ENCODE assay signal across 16 mouse cellular contexts in the genomic region with DNA sequence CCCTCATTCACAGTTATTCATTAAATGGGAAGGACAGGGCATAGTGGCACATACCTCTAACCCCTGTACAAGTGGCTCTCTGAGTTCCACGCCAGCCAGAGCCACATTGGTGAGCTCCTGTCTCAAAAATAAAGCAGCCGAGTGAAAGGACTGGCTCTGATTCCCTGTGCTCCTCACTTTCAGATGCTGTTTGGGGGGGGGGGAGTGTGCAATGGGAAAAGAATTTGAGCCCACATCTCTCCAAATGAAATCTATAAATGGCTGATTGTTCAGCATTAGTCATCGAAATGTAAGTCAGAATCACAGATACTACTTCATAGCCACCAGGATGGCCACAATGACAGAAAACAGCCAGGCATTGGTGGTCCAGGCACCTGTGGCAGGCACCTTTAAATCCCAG. TPM values are rescaled to one million over a fixed set of nuclear protein-coding genes. Genes with fewer than 3 reads are reported as not detected.
DNase-seq lines count a peak whose midpoint lies in the region; ATAC-seq and TF ChIP-seq lines count a peak whose summit lies in the region.
"Had no signal": no experiment of that assay in that cellular context is flagged by ENCODE, and none has a peak within 500 bp of the region (broad histone marks: within the 10 kb centered on the region; RNA-seq: fewer than 3 reads in every experiment).

No protein-coding gene starts in this region.

- no peak for TF ChIP-seq CTCF in forebrain, postnatal 0 days (IDR thresholded peaks at IDR 0.05; ENCODE audit: low read depth)
- no peak for TF ChIP-seq CTCF in midbrain, postnatal 0 days (IDR thresholded peaks at IDR 0.05)

- H3K27me3 ChIP-seq in forebrain, embryonic 10.5 days (ENCODE audit: poor library complexity, severe bottlenecking): no peaks in the 10 kb centered on the region
- no peaks in the 10 kb centered on the region for H3K27me3 ChIP-seq in forebrain, postnatal 0 days (ENCODE audit: insufficient read depth, low read length)
- H3K27me3 ChIP-seq in hindbrain, embryonic 12.5 days: no peaks in the 10 kb centered on the region
- no peaks in the 10 kb centered on the region for H3K27me3 ChIP-seq in hindbrain, embryonic 16.5 days (replicated peaks; ENCODE audit: control insufficient read depth, insufficient read depth, low read length)
- H3K27me3 ChIP-seq in midbrain, embryonic 13.5 days: no peaks in the 10 kb centered on the region
- H3K27me3 ChIP-seq in midbrain, postnatal 0 days (ENCODE audit: insufficient read depth, low read length): no peaks in the 10 kb centered on the region
- no peaks in the 10 kb centered on the region for H3K27me3 ChIP-seq in myocyte (ENCODE audit: control insufficient read depth, insufficient read depth, insufficient read length)
- H3K27me3 ChIP-seq: intestine, embryonic 15.5 days had no signal

- peak overlapping the region; percentile 90; the same call in 1 of the 2 replicates for H3K4me3 ChIP-seq in forebrain, embryonic 10.5 days
- no peak overlapping the region for H3K4me3 ChIP-seq in forebrain, postnatal 0 days (ENCODE audit: low read depth, low read length)
- H3K4me3 ChIP-seq in hindbrain, embryonic 12.5 days: no peak overlapping the region
- no peak overlapping the region for H3K4me3 ChIP-seq in hindbrain, embryonic 16.5 days (ENCODE audit: low read length)
- H3K4me3 ChIP-seq in midbrain, embryonic 13.5 days (replicated peaks): no peak overlapping the region
- no peak overlapping the region for H3K4me3 ChIP-seq in midbrain, postnatal 0 days (ENCODE audit: low read depth, low read length)
- H3K4me3 ChIP-seq in myocyte: peak overlapping the region; percentile 68
- H3K4me3 ChIP-seq: intestine, embryonic 15.5 days had no signal

- H3K4me1 ChIP-seq in forebrain, embryonic 10.5 days: peaks cover 39% of the 10 kb centered on the region
- H3K4me1 ChIP-seq in forebrain, postnatal 0 days (ENCODE audit: insufficient read depth): no peaks in the 10 kb centered on the region
- H3K4me1 ChIP-seq in hindbrain, embryonic 12.5 days: peaks cover 6% of the 10 kb centered on the region; the same call in 1 of the 2 replicates
- H3K4me1 ChIP-seq in hindbrain, embryonic 16.5 days (ENCODE audit: control insufficient read depth, insufficient read depth, low read depth, low read length): no peaks in the 10 kb centered on the region; the same call in none of the 2 replicates
- peaks cover 22% of the 10 kb centered on the region for H3K4me1 ChIP-seq in midbrain, embryonic 13.5 days (replicated peaks)
- H3K4me1 ChIP-seq in midbrain, postnatal 0 days (ENCODE audit: insufficient read depth, low read length): no peaks in the 10 kb centered on the region

- no peak for TF ChIP-seq POLR2A in myocyte (IDR thresholded peaks at IDR 0.05; ENCODE audit: insufficient read length, low read depth)

- H3K9me3 ChIP-seq in forebrain, embryonic 10.5 days: no peaks in the 10 kb centered on the region
- no peaks in the 10 kb centered on the region for H3K9me3 ChIP-seq in forebrain, postnatal 0 days (ENCODE audit: low read length)
- H3K9me3 ChIP-seq in hindbrain, embryonic 12.5 days (replicated peaks): no peaks in the 10 kb centered on the region
- H3K9me3 ChIP-seq in hindbrain, embryonic 16.5 days (ENCODE audit: control insufficient read depth, low read length): no peaks in the 10 kb centered on the region
- H3K9me3 ChIP-seq in midbrain, embryonic 13.5 days: no peaks in the 10 kb centered on the region
- H3K9me3 ChIP-seq in midbrain, postnatal 0 days (ENCODE audit: low read length): no peaks in the 10 kb centered on the region
- H3K9me3 ChIP-seq: intestine, embryonic 15.5 days had no signal

- no peak overlapping the region for H3K9ac ChIP-seq in forebrain, postnatal 0 days
- H3K9ac ChIP-seq in hindbrain, embryonic 12.5 days: 0 out of 2 replicates have a peak overlapping the region, but pooled peaks have one; percentile 8
- no peak overlapping the region for H3K9ac ChIP-seq in hindbrain, embryonic 16.5 days (ENCODE audit: low read depth, low read length)
- 0 out of 2 replicates have a peak overlapping the region, but pooled peaks have one; percentile 23 for H3K9ac ChIP-seq in midbrain, embryonic 13.5 days (replicated peaks)
- no peak overlapping the region for H3K9ac ChIP-seq in midbrain, postnatal 0 days (replicated peaks; ENCODE audit: low read length, poor library complexity, severe bottlenecking)
- H3K9ac ChIP-seq: intestine, embryonic 15.5 days had no signal

- WGBS in forebrain, embryonic 10.5 days: 95% methylated on average over 3 of the region's 3 CpGs
- WGBS in forebrain, postnatal 0 days: 64% methylated on average over 3 of the region's 3 CpGs
- WGBS in hindbrain, embryonic 12.5 days: 84% methylated on average over 3 of the region's 3 CpGs
- 85% methylated on average over 3 of the region's 3 CpGs for WGBS in hindbrain, embryonic 16.5 days
- 84% methylated on average over 3 of the region's 3 CpGs for WGBS in midbrain, embryonic 13.5 days
- 81% methylated on average over 3 of the region's 3 CpGs for WGBS in midbrain, postnatal 0 days

- H3K79me2 ChIP-seq in myocyte (ENCODE audit: control insufficient read depth, insufficient read depth): peaks cover 68% of the 10 kb centered on the region

- no peak for ATAC-seq in forebrain, postnatal 0 days
- ATAC-seq in hindbrain, embryonic 12.5 days (ENCODE audit: low FRiP score): no peak
- ATAC-seq in hindbrain, embryonic 16.5 days: no peak
- ATAC-seq in midbrain, embryonic 13.5 days: no peak
- no peak for ATAC-seq in midbrain, postnatal 0 days (ENCODE audit: low FRiP score)
- ATAC-seq: intestine, embryonic 15.5 days had no signal

- DNase-seq in forebrain, embryonic 10.5 days (ENCODE audit: extremely low spot score, low spot score): no peak
- DNase-seq in forebrain, postnatal 0 days: no peak
- DNase-seq in midbrain, postnatal 0 days (ENCODE audit: low spot score): no peak
- no peak for DNase-seq in T-cell, adult 2 months (ENCODE audit: low spot score)
- DNase-seq: adrenal gland, postnatal 25 days; cerebellum, postnatal 10 days; gastrocnemius, postnatal 10 days; heart, postnatal 4 days; kidney, postnatal 14 days; left cerebral cortex, postnatal 4 days; lung, postnatal 14 days had no signal

- H3K4me2 ChIP-seq in forebrain, postnatal 0 days (ENCODE audit: low read depth): no peak overlapping the region
- no peak overlapping the region for H3K4me2 ChIP-seq in hindbrain, embryonic 12.5 days (replicated peaks)
- H3K4me2 ChIP-seq in hindbrain, embryonic 16.5 days (ENCODE audit: low read length): no peak overlapping the region
- H3K4me2 ChIP-seq in midbrain, embryonic 13.5 days (replicated peaks): no peak overlapping the region
- no peak overlapping the region for H3K4me2 ChIP-seq in midbrain, postnatal 0 days (ENCODE audit: low read depth, low read length, poor library complexity, severe bottlenecking)
- H3K4me2 ChIP-seq in myocyte (ENCODE audit: low read depth): peak overlapping the region; percentile 83
- H3K4me2 ChIP-seq: intestine, embryonic 15.5 days had no signal

- H3ac ChIP-seq in myocyte (ENCODE audit: control insufficient read depth, insufficient read length): no peak overlapping the region

- no peak overlapping the region for H3K27ac ChIP-seq in forebrain, embryonic 10.5 days
- no peak overlapping the region for H3K27ac ChIP-seq in forebrain, postnatal 0 days (ENCODE audit: low read depth, low read length)
- no peak overlapping the region for H3K27ac ChIP-seq in hindbrain, embryonic 12.5 days
- no peak overlapping the region for H3K27ac ChIP-seq in hindbrain, embryonic 16.5 days (ENCODE audit: low read depth, low read length)
- H3K27ac ChIP-seq in midbrain, embryonic 13.5 days: no peak overlapping the region
- no peak overlapping the region for H3K27ac ChIP-seq in midbrain, postnatal 0 days (ENCODE audit: low read depth, low read length)
- H3K27ac ChIP-seq: intestine, embryonic 15.5 days had no signal

- peaks cover 63% of the 10 kb centered on the region for H3K36me3 ChIP-seq in forebrain, embryonic 10.5 days (replicated peaks)
- H3K36me3 ChIP-seq in forebrain, postnatal 0 days (ENCODE audit: insufficient read depth): no peaks in the 10 kb centered on the region
- peaks cover 17% of the 10 kb centered on the region for H3K36me3 ChIP-seq in hindbrain, embryonic 12.5 days
- H3K36me3 ChIP-seq in hindbrain, embryonic 16.5 days (ENCODE audit: control insufficient read depth, insufficient read depth, low read length): no peaks in the 10 kb centered on the region
- H3K36me3 ChIP-seq in midbrain, embryonic 13.5 days: peaks cover 7% of the 10 kb centered on the region; the same call in 1 of the 2 replicates
- H3K36me3 ChIP-seq in midbrain, postnatal 0 days (ENCODE audit: insufficient read depth, low read length): no peaks in the 10 kb centered on the region
- H3K36me3 ChIP-seq in myocyte (ENCODE audit: control insufficient read depth, insufficient read depth): peaks cover 11% of the 10 kb centered on the region

RNA-seq across cellular contexts. Expression of gene Prc1, which starts 2.8 kb away (rescaled TPM):
- polyA plus RNA-seq in forebrain, embryonic 10.5 days (2016; fragmentation: Nextera tagmentation; extraction: Ambion mirVana): 242 and 249 TPM in 2 replicates
- 12.2 and 17.1 TPM in 2 replicates for total RNA-seq in forebrain, postnatal 0 days (2014; rRNA removed)
- polyA plus RNA-seq in forebrain, postnatal 0 days (2015; fragmentation: Nextera tagmentation; extraction: Ambion mirVana): 19.0 and 23.9 TPM in 2 replicates
- polyA plus RNA-seq in hindbrain, embryonic 12.5 days (2016; fragmentation: Nextera tagmentation; extraction: Ambion mirVana): 110 and 117 TPM in 2 replicates
- 34.9 and 41.2 TPM in 2 replicates for polyA plus RNA-seq in hindbrain, embryonic 16.5 days (2015; fragmentation: Nextera tagmentation; extraction: Ambion mirVana)
- 75.2 and 78.9 TPM in 2 replicates for polyA plus RNA-seq in midbrain, embryonic 13.5 days (2015; fragmentation: Nextera tagmentation; extraction: Ambion mirVana)
- total RNA-seq in midbrain, postnatal 0 days (2014; rRNA removed): 12.9 and 13.2 TPM in 2 replicates
- polyA plus RNA-seq in midbrain, postnatal 0 days (2015; fragmentation: Nextera tagmentation; extraction: Ambion mirVana): 13.3 and 14.1 TPM in 2 replicates
- polyA plus RNA-seq in myocyte (2012; fragmentation: generic; extraction: Trizol): 25.5 TPM

RNA-seq across cellular contexts. Expression of gene Rccd1, which starts 27.2 kb away (rescaled TPM):
- polyA plus RNA-seq in forebrain, embryonic 10.5 days (2016; fragmentation: Nextera tagmentation; extraction: Ambion mirVana): 12.3 and 14.1 TPM in 2 replicates
- 25.2 and 38.9 TPM in 2 replicates for total RNA-seq in forebrain, postnatal 0 days (2014; rRNA removed)
- 3.5 and 7.0 TPM in 2 replicates for polyA plus RNA-seq in forebrain, postnatal 0 days (2015; fragmentation: Nextera tagmentation; extraction: Ambion mirVana)
- 9.8 and 14.1 TPM in 2 replicates for polyA plus RNA-seq in hindbrain, embryonic 12.5 days (2016; fragmentation: Nextera tagmentation; extraction: Ambion mirVana)
- polyA plus RNA-seq in hindbrain, embryonic 16.5 days (2015; fragmentation: Nextera tagmentation; extraction: Ambion mirVana): 9.9 and 11.5 TPM in 2 replicates
- polyA plus RNA-seq in midbrain, embryonic 13.5 days (2015; fragmentation: Nextera tagmentation; extraction: Ambion mirVana): 13.6 and 16.5 TPM in 2 replicates
- total RNA-seq in midbrain, postnatal 0 days (2014; rRNA removed): 22.7 and 30.6 TPM in 2 replicates
- 7.4 and 7.9 TPM in 2 replicates for polyA plus RNA-seq in midbrain, postnatal 0 days (2015; fragmentation: Nextera tagmentation; extraction: Ambion mirVana)
- polyA plus RNA-seq in myocyte (2012; fragmentation: generic; extraction: Trizol): 8.4 TPM

RNA-seq across cellular contexts. Expression of gene Vps33b, which starts 27.6 kb away (rescaled TPM):
- 17.3 and 18.5 TPM in 2 replicates for polyA plus RNA-seq in forebrain, embryonic 10.5 days (2016; fragmentation: Nextera tagmentation; extraction: Ambion mirVana)
- total RNA-seq in forebrain, postnatal 0 days (2014; rRNA removed): 37.5 and 41.0 TPM in 2 replicates
- polyA plus RNA-seq in forebrain, postnatal 0 days (2015; fragmentation: Nextera tagmentation; extraction: Ambion mirVana): 8.3 and 15.0 TPM in 2 replicates
- polyA plus RNA-seq in hindbrain, embryonic 12.5 days (2016; fragmentation: Nextera tagmentation; extraction: Ambion mirVana): 21.1 and 22.9 TPM in 2 replicates
- 23.7 and 30.3 TPM in 2 replicates for polyA plus RNA-seq in hindbrain, embryonic 16.5 days (2015; fragmentation: Nextera tagmentation; extraction: Ambion mirVana)
- polyA plus RNA-seq in midbrain, embryonic 13.5 days (2015; fragmentation: Nextera tagmentation; extraction: Ambion mirVana): 25.1 and 25.2 TPM in 2 replicates
- 25.0 and 35.4 TPM in 2 replicates for total RNA-seq in midbrain, postnatal 0 days (2014; rRNA removed)
- polyA plus RNA-seq in midbrain, postnatal 0 days (2015; fragmentation: Nextera tagmentation; extraction: Ambion mirVana): 15.3 and 18.3 TPM in 2 replicates
- 4.8 TPM for polyA plus RNA-seq in myocyte (2012; fragmentation: generic; extraction: Trizol)

RNA-seq across cellular contexts. Expression of gene Ngrn, which starts 36.0 kb away (rescaled TPM):
- polyA plus RNA-seq in forebrain, embryonic 10.5 days (2016; fragmentation: Nextera tagmentation; extraction: Ambion mirVana): 43.0 and 44.9 TPM in 2 replicates
- total RNA-seq in forebrain, postnatal 0 days (2014; rRNA removed): 67.2 and 74.9 TPM in 2 replicates
- polyA plus RNA-seq in forebrain, postnatal 0 days (2015; fragmentation: Nextera tagmentation; extraction: Ambion mirVana): 71.4 and 72.0 TPM in 2 replicates
- 55.0 and 55.1 TPM in 2 replicates for polyA plus RNA-seq in hindbrain, embryonic 12.5 days (2016; fragmentation: Nextera tagmentation; extraction: Ambion mirVana)
- polyA plus RNA-seq in hindbrain, embryonic 16.5 days (2015; fragmentation: Nextera tagmentation; extraction: Ambion mirVana): 71.6 and 75.9 TPM in 2 replicates
- 63.8 and 64.3 TPM in 2 replicates for polyA plus RNA-seq in midbrain, embryonic 13.5 days (2015; fragmentation: Nextera tagmentation; extraction: Ambion mirVana)
- 50.9 and 76.4 TPM in 2 replicates for total RNA-seq in midbrain, postnatal 0 days (2014; rRNA removed)
- 80.6 and 84.8 TPM in 2 replicates for polyA plus RNA-seq in midbrain, postnatal 0 days (2015; fragmentation: Nextera tagmentation; extraction: Ambion mirVana)
- polyA plus RNA-seq in myocyte (2012; fragmentation: generic; extraction: Trizol): 55.0 TPM

RNA-seq across cellular contexts. Expression of gene Unc45a, which starts 43.8 kb away (rescaled TPM):
- polyA plus RNA-seq in forebrain, embryonic 10.5 days (2016; fragmentation: Nextera tagmentation; extraction: Ambion mirVana): 42.0 and 44.0 TPM in 2 replicates
- total RNA-seq in forebrain, postnatal 0 days (2014; rRNA removed): 49.2 and 69.4 TPM in 2 replicates
- 35.2 and 50.1 TPM in 2 replicates for polyA plus RNA-seq in forebrain, postnatal 0 days (2015; fragmentation: Nextera tagmentation; extraction: Ambion mirVana)
- 56.2 and 60.6 TPM in 2 replicates for polyA plus RNA-seq in hindbrain, embryonic 12.5 days (2016; fragmentation: Nextera tagmentation; extraction: Ambion mirVana)
- polyA plus RNA-seq in hindbrain, embryonic 16.5 days (2015; fragmentation: Nextera tagmentation; extraction: Ambion mirVana): 57.0 and 65.7 TPM in 2 replicates
- polyA plus RNA-seq in midbrain, embryonic 13.5 days (2015; fragmentation: Nextera tagmentation; extraction: Ambion mirVana): 52.5 and 58.6 TPM in 2 replicates
- 51.0 and 63.3 TPM in 2 replicates for total RNA-seq in midbrain, postnatal 0 days (2014; rRNA removed)
- polyA plus RNA-seq in midbrain, postnatal 0 days (2015; fragmentation: Nextera tagmentation; extraction: Ambion mirVana): 54.6 and 55.9 TPM in 2 replicates
- polyA plus RNA-seq in myocyte (2012; fragmentation: generic; extraction: Trizol): 38.4 TPM

Comparison
In these comparisons a context has a peak if more than half of its experiments do, and no peak if none do; other contexts are left out.
1. H3K4me3 ChIP-seq: peak in forebrain, embryonic 10.5 days (single experiment) and myocyte (single experiment); none in forebrain, postnatal 0 days (single experiment), hindbrain, embryonic 12.5 days (single experiment), hindbrain, embryonic 16.5 days (single experiment), midbrain, embryonic 13.5 days (single experiment) and midbrain, postnatal 0 days (single experiment).
2. H3K9ac ChIP-seq: peak in hindbrain, embryonic 12.5 days (single experiment) and midbrain, embryonic 13.5 days (single experiment); none in forebrain, postnatal 0 days (single experiment), hindbrain, embryonic 16.5 days (single experiment) and midbrain, postnatal 0 days (single experiment).